Mouse (Mus musculus): ENCODE data around the gene Pip4k2b. TPM values are rescaled to one million over a fixed set of nuclear protein-coding genes. Genes with fewer than 3 reads are reported as not detected.

Pip4k2b gene
- polyA plus RNA-seq (2015; fragmentation: Nextera tagmentation; extraction: Ambion mirVana) = 1.0 and 1.2 TPM in 2 replicates

GRCm38 (mm10) chr11:97744063-97744717, at the start of gene Pip4k2b:
TSS of gene Pip4k2b (minus strand) at chr11:97744704.

GRCm38 (mm10) chr11:97781832-97782563, 37.5 kb upstream of the Pip4k2b start, which contains the start of gene Rpl23:
TSS of gene Rpl23 (minus strand) at chr11:97782437.

GRCm38 (mm10) chr11:97775808-97776496, 31.4 kb upstream of the Pip4k2b start, which contains the start of gene 1700001P01Rik:
TSS of gene 1700001P01Rik (minus strand) at chr11:97775918.

GRCm38 (mm10) chr11:97766154-97766881, 21.8 kb upstream of the Pip4k2b start, which contains the start of gene Cwc25:
TSS of gene Cwc25 (minus strand) at chr11:97766556.

GRCm38 (mm10) chr11:97703039-97703826, 41.3 kb downstream of the Pip4k2b start, which contains the start of gene Psmb3:
TSS of gene Psmb3 (plus strand) at chr11:97703399.

GRCm38 (mm10) chr11:97700003-97700745, 44.3 kb downstream of the Pip4k2b start, which contains the start of gene Pcgf2:
TSS of gene Pcgf2 (minus strand) at chr11:97700497.

GRCm38 (mm10) chr11:97685613-97686321, 58.7 kb downstream of the Pip4k2b start, which contains the start of gene Cisd3:
TSS of gene Cisd3 (plus strand) at chr11:97685826.

Small RNA genes lying within 50 kb of the gene (microRNA-seq; reads per million reads assigned to microRNA genes)
- gene Mir6927 (ENCODE audit: borderline replicate concordance, insufficient number of aligned reads) (not detected), gene Mir8102 (ENCODE audit: borderline replicate concordance, insufficient number of aligned reads) (not detected)

Other genes starting within 250 kb of the Pip4k2b start
- 0.44 and 0.60 TPM in 2 replicates for gene 4933428G20Rik, start 244.4 kb downstream of the Pip4k2b start, polyA plus RNA-seq (2015; fragmentation: Nextera tagmentation; extraction: Ambion mirVana)
- gene Srcin1, start 168.5 kb downstream of the Pip4k2b start, polyA plus RNA-seq (2015; fragmentation: Nextera tagmentation; extraction: Ambion mirVana) = 1.8 and 2.3 TPM in 2 replicates
- 1.1 and 2.2 TPM in 2 replicates for gene Epop, start 115.0 kb downstream of the Pip4k2b start, polyA plus RNA-seq (2015; fragmentation: Nextera tagmentation; extraction: Ambion mirVana)
- 1.3 TPM in 2 replicates for gene Mllt6, start 81.3 kb downstream of the Pip4k2b start, polyA plus RNA-seq (2015; fragmentation: Nextera tagmentation; extraction: Ambion mirVana)
- 53.6 and 65.4 TPM in 2 replicates for gene Cisd3, start 58.9 kb downstream of the Pip4k2b start, polyA plus RNA-seq (2015; fragmentation: Nextera tagmentation; extraction: Ambion mirVana)
- gene Pcgf2, start 44.2 kb downstream of the Pip4k2b start, polyA plus RNA-seq (2015; fragmentation: Nextera tagmentation; extraction: Ambion mirVana) = 6.3 and 8.3 TPM in 2 replicates
- 662 and 856 TPM in 2 replicates for gene Psmb3, start 41.3 kb downstream of the Pip4k2b start, polyA plus RNA-seq (2015; fragmentation: Nextera tagmentation; extraction: Ambion mirVana)
- gene Cwc25, start 21.9 kb upstream of the Pip4k2b start, polyA plus RNA-seq (2015; fragmentation: Nextera tagmentation; extraction: Ambion mirVana) = 11.5 and 17.0 TPM in 2 replicates
- not detected in 2 replicates for gene 1700001P01Rik, start 31.2 kb upstream of the Pip4k2b start, polyA plus RNA-seq (2015; fragmentation: Nextera tagmentation; extraction: Ambion mirVana)
- gene Rpl23, start 37.7 kb upstream of the Pip4k2b start, polyA plus RNA-seq (2015; fragmentation: Nextera tagmentation; extraction: Ambion mirVana) = 693 and 816 TPM in 2 replicates
- 59.8 and 83.6 TPM in 2 replicates for gene Lasp1, start 54.3 kb upstream of the Pip4k2b start, polyA plus RNA-seq (2015; fragmentation: Nextera tagmentation; extraction: Ambion mirVana)
- gene B230217C12Rik, start 96.1 kb upstream of the Pip4k2b start, polyA plus RNA-seq (2015; fragmentation: Nextera tagmentation; extraction: Ambion mirVana) = 6.8 and 7.8 TPM in 2 replicates
- gene Fbxo47, start 139.4 kb upstream of the Pip4k2b start, polyA plus RNA-seq (2015; fragmentation: Nextera tagmentation; extraction: Ambion mirVana) = 0.27 and 1.0 TPM in 2 replicates
- 2.3 and 4.6 TPM in 2 replicates for gene Plxdc1, start 241.7 kb upstream of the Pip4k2b start, polyA plus RNA-seq (2015; fragmentation: Nextera tagmentation; extraction: Ambion mirVana)